Mouse (Mus musculus): Measurements from ENCODE around the gene Tenm2.

The Tenm2 gene

GRCm38 (mm10) chr11:36902302-36902701 lies 333.5 kb downstream of the Tenm2 start:
- DNase-seq (ENCODE audit: low read depth), result no peak

GRCm38 (mm10) chr11:36893061-36893460 lies 342.7 kb downstream of the Tenm2 start:
- DNase-seq (ENCODE audit: low read depth), result no peak

- DNase-seq (ENCODE audit: low read depth), result no peak
These were observed 344.7 kb downstream of the Tenm2 start for GRCm38 (mm10) chr11:36891106-36891505.

- no peak for DNase-seq (ENCODE audit: low read depth)
These were observed 348.3 kb downstream of the Tenm2 start for GRCm38 (mm10) chr11:36887490-36887889.

GRCm38 (mm10) chr11:36886147-36886546 lies 349.6 kb downstream of the Tenm2 start:
- DNase-seq (ENCODE audit: low read depth), result no peak

- no peak for DNase-seq (ENCODE audit: low read depth)
These were observed 362.8 kb downstream of the Tenm2 start for GRCm38 (mm10) chr11:36872961-36873360.

- DNase-seq (ENCODE audit: low read depth), result no peak
These were observed 365.2 kb downstream of the Tenm2 start for GRCm38 (mm10) chr11:36870548-36870947.

- no peak for DNase-seq (ENCODE audit: low read depth)
These were observed 384.1 kb downstream of the Tenm2 start for GRCm38 (mm10) chr11:36851690-36852089.

- DNase-seq (ENCODE audit: low read depth), result no peak
These were observed 388.3 kb downstream of the Tenm2 start for GRCm38 (mm10) chr11:36847451-36847850.

GRCm38 (mm10) chr11:36832855-36833254 lies 402.9 kb downstream of the Tenm2 start:
- no peak for DNase-seq (ENCODE audit: low read depth)

- no peak for DNase-seq (ENCODE audit: low read depth)
These were observed 404.3 kb downstream of the Tenm2 start for GRCm38 (mm10) chr11:36831511-36831910.

GRCm38 (mm10) chr11:36824666-36825065 lies 411.1 kb downstream of the Tenm2 start:
- DNase-seq (ENCODE audit: low read depth), result no peak

GRCm38 (mm10) chr11:36804615-36805014 lies 431.1 kb downstream of the Tenm2 start:
- no peak for DNase-seq (ENCODE audit: low read depth)

- DNase-seq (ENCODE audit: low read depth), result no peak
These were observed 433.5 kb downstream of the Tenm2 start for GRCm38 (mm10) chr11:36802208-36802631.

GRCm38 (mm10) chr11:36801683-36802082 lies 434.1 kb downstream of the Tenm2 start:
- no peak for DNase-seq (ENCODE audit: low read depth)

GRCm38 (mm10) chr11:36799409-36799808 lies 436.4 kb downstream of the Tenm2 start:
- no peak for DNase-seq (ENCODE audit: low read depth)

GRCm38 (mm10) chr11:36758009-36758408 lies 477.8 kb downstream of the Tenm2 start:
- DNase-seq (ENCODE audit: low read depth), result no peak

GRCm38 (mm10) chr11:36746286-36746685 lies 489.5 kb downstream of the Tenm2 start:
- DNase-seq (ENCODE audit: low read depth), result no peak

- no peak for DNase-seq (ENCODE audit: low read depth)
These were observed 508.0 kb downstream of the Tenm2 start for GRCm38 (mm10) chr11:36727800-36728199.

GRCm38 (mm10) chr11:36702881-36703280 lies 532.9 kb downstream of the Tenm2 start:
- no peak for DNase-seq (ENCODE audit: low read depth)

- DNase-seq (ENCODE audit: low read depth), result no peak
These were observed 534.8 kb downstream of the Tenm2 start for GRCm38 (mm10) chr11:36700951-36701350.

GRCm38 (mm10) chr11:36700131-36700530 lies 535.6 kb downstream of the Tenm2 start:
- DNase-seq (ENCODE audit: low read depth), result no peak

GRCm38 (mm10) chr11:36698268-36698667 lies 537.5 kb downstream of the Tenm2 start:
- no peak for DNase-seq (ENCODE audit: low read depth)

- no peak for DNase-seq (ENCODE audit: low read depth)
These were observed 537.9 kb downstream of the Tenm2 start for GRCm38 (mm10) chr11:36697816-36698215.

Measured in naive thymus-derived CD4-positive, alpha-beta T cell, adult 2 months (primary cell).